Mouse (Mus musculus) heart, embryonic 13.5 days (tissue): ENCODE results near the gene Wdr95. TPM values are rescaled to one million over a fixed set of nuclear protein-coding genes. Genes with fewer than 3 reads are reported as not detected.
A peak's percentile ranks its signal among the peaks of the same experiment; 100 is the strongest.

Source experiments
- ATAC-seq: fragments of 200-750 bp; cut with Nextera tagmentation; 2 replicates; pipeline ENCODE4 v1.8.0; 2017; ENCODE audit warnings: moderate TSS enrichment; ENCODE audit not compliant: insufficient number of reproducible peaks, low FRiP score, low TSS enrichment; ENCODE audit errors: extremely low read depth
- H3K27ac ChIP-seq: fragments of 300-500 bp; sonication (generic); replicated peaks from 2 replicates; pipeline ENCODE4 v1.5.1; 2015; ENCODE audit warnings: moderate library complexity, mild to moderate bottlenecking, inconsistent platforms
- H3K27me3 ChIP-seq: fragments of 300-500 bp; sonication (generic); replicated peaks from 2 replicates; pipeline ENCODE4 v1.6.1; 2015; ENCODE audit warnings: mild to moderate bottlenecking, inconsistent platforms
- H3K36me3 ChIP-seq: fragments of 300-500 bp; sonication (generic); 2 replicates; pipeline ENCODE4 v1.6.1; 2015; ENCODE audit warnings: mild to moderate bottlenecking, inconsistent platforms
- H3K4me1 ChIP-seq: fragments of 300-500 bp; sonication (generic); 2 replicates; pipeline ENCODE4 v1.6.1; 2015; ENCODE audit warnings: inconsistent platforms
- H3K4me2 ChIP-seq: fragments of 300-500 bp; sonication (generic); 2 replicates; pipeline ENCODE4 v1.6.1; 2015; ENCODE audit warnings: inconsistent platforms, mild to moderate bottlenecking, moderate library complexity
- H3K4me3 ChIP-seq: fragments of 300-500 bp; sonication (generic); 2 replicates; pipeline ENCODE4 v1.5.1; 2015; ENCODE audit warnings: moderate library complexity, mild to moderate bottlenecking, inconsistent platforms
- H3K9ac ChIP-seq: fragments of 300-500 bp; sonication (generic); 2 replicates; pipeline ENCODE4 v1.6.1; 2015; ENCODE audit warnings: inconsistent platforms, mild to moderate bottlenecking, moderate library complexity
- H3K9me3 ChIP-seq: fragments of 300-500 bp; sonication (generic); 2 replicates; pipeline ENCODE4 v1.6.1; 2016; ENCODE audit warnings: inconsistent platforms
- WGBS: fragments of 180-500 bp; shearing (Covaris S2); methylation state at CpG from one replicate; pipeline ENCODE4 v1.1.7; 2015; ENCODE audit warnings: mixed read lengths; 5-methylcytosine and 5-hydroxymethylcytosine counted together
- polyA plus RNA-seq: library from polyadenylated mRNA; unstranded; fragments of >200 nt; fragmentation: Nextera tagmentation; extraction: Ambion mirVana; gene quantifications from 2 replicates; pipeline ENCODE4 v1.2.1, GENCODE M21; 2015

The Wdr95 gene
- not detected in 2 replicates for polyA plus RNA-seq

- WGBS = 37% methylated on average over 29 of the region's 29 CpGs
- no peaks in the 10 kb centered on the region for H3K36me3 ChIP-seq
- peak within 1 kb of the TSS; percentile 54 for H3K4me2 ChIP-seq
- no peak for ATAC-seq
- H3K4me3 ChIP-seq = peak within 1 kb of the TSS; percentile 3; the same call in 1 of the 2 replicates
- peaks cover 39% of the 10 kb centered on the region for H3K4me1 ChIP-seq
- peaks cover 4% of the 10 kb centered on the region for H3K27me3 ChIP-seq
- H3K9me3 ChIP-seq = peaks cover 3% of the 10 kb centered on the region; the same call in 1 of the 2 replicates
- no peak within 1 kb of the TSS for H3K27ac ChIP-seq
- H3K9ac ChIP-seq = 0 out of 2 replicates have a peak within 1 kb of the TSS, but pooled peaks have one; percentile 38
These were observed at the start of gene Wdr95 for GRCm38 (mm10) chr5:149527999-149528729. Gene Wdr95 (plus strand): TSS chr5:149528679.

- Histone ChIP-seq H3K4me2 (no peak overlapping the region), H3K4me3 (no peak overlapping the region), H3K27ac (no peak overlapping the region), H3K9me3 (no peaks in the 10 kb centered on the region), H3K27me3 (no peaks in the 10 kb centered on the region), H3K36me3 (no peaks in the 10 kb centered on the region), H3K9ac (no peak overlapping the region), H3K4me1 (no peaks in the 10 kb centered on the region)
- WGBS = 88% methylated on average over 7 of the region's 7 CpGs
- no peak for ATAC-seq
These were observed 46.6 kb upstream of the Wdr95 start for GRCm38 (mm10) chr5:149481920-149482319.

- no peak overlapping the region for H3K27ac ChIP-seq
- no peak for ATAC-seq
- 58% methylated on average over 12 of the region's 12 CpGs for WGBS
- H3K27me3 ChIP-seq = no peaks in the 10 kb centered on the region
- no peaks in the 10 kb centered on the region for H3K9me3 ChIP-seq
- H3K4me3 ChIP-seq = no peak overlapping the region
- H3K36me3 ChIP-seq = no peaks in the 10 kb centered on the region
- H3K4me1 ChIP-seq = no peaks in the 10 kb centered on the region
- no peak overlapping the region for H3K4me2 ChIP-seq
- H3K9ac ChIP-seq = no peak overlapping the region
These were observed 45.0 kb upstream of the Wdr95 start for GRCm38 (mm10) chr5:149483321-149484052.

GRCm38 (mm10) chr5:149484270-149484669 lies 44.2 kb upstream of the Wdr95 start:
- Histone ChIP-seq H3K9me3 (no peaks in the 10 kb centered on the region), H3K27me3 (no peaks in the 10 kb centered on the region), H3K9ac (no peak overlapping the region), H3K4me2 (no peak overlapping the region), H3K27ac (no peak overlapping the region), H3K4me3 (no peak overlapping the region), H3K36me3 (no peaks in the 10 kb centered on the region), H3K4me1 (no peaks in the 10 kb centered on the region)
- WGBS = 58% methylated on average over 12 of the region's 12 CpGs
- ATAC-seq = no peak

GRCm38 (mm10) chr5:149485447-149485846 lies 43.0 kb upstream of the Wdr95 start:
- Histone ChIP-seq H3K4me1 (no peaks in the 10 kb centered on the region), H3K9ac (no peak overlapping the region), H3K4me2 (no peak overlapping the region), H3K27me3 (0 out of 2 replicates have a peak, but pooled peaks cover 4% of the 10 kb centered on the region), H3K27ac (no peak overlapping the region), H3K9me3 (no peaks in the 10 kb centered on the region), H3K36me3 (no peaks in the 10 kb centered on the region), H3K4me3 (no peak overlapping the region)
- WGBS = 83% methylated on average over 6 of the region's 6 CpGs
- no peak for ATAC-seq

- no peak overlapping the region for H3K9ac ChIP-seq
- H3K36me3 ChIP-seq = no peaks in the 10 kb centered on the region
- peaks cover 6% of the 10 kb centered on the region; the same call in 1 of the 2 replicates for H3K4me1 ChIP-seq
- no peak overlapping the region for H3K27ac ChIP-seq
- no peak overlapping the region for H3K4me2 ChIP-seq
- H3K9me3 ChIP-seq = no peaks in the 10 kb centered on the region
- H3K27me3 ChIP-seq = 0 out of 2 replicates have a peak, but pooled peaks cover 4% of the 10 kb centered on the region
- H3K4me3 ChIP-seq = no peak overlapping the region
- no peak for ATAC-seq
- WGBS = 35% methylated on average over 11 of the region's 11 CpGs
These were observed 40.0 kb upstream of the Wdr95 start for GRCm38 (mm10) chr5:149488360-149489021.

GRCm38 (mm10) chr5:149489136-149489535 lies 39.3 kb upstream of the Wdr95 start:
- Histone ChIP-seq H3K4me2 (no peak overlapping the region), H3K4me3 (no peak overlapping the region), H3K9ac (no peak overlapping the region), H3K36me3 (no peaks in the 10 kb centered on the region), H3K9me3 (no peaks in the 10 kb centered on the region), H3K27me3 (0 out of 2 replicates have a peak, but pooled peaks cover 4% of the 10 kb centered on the region), H3K4me1 (peaks cover 6% of the 10 kb centered on the region; the same call in 1 of the 2 replicates), H3K27ac (no peak overlapping the region)
- 80% methylated on average over 11 of the region's 11 CpGs for WGBS
- ATAC-seq = no peak

GRCm38 (mm10) chr5:149490275-149490674 lies 38.2 kb upstream of the Wdr95 start:
- Histone ChIP-seq H3K9me3 (no peaks in the 10 kb centered on the region), H3K36me3 (no peaks in the 10 kb centered on the region), H3K27me3 (0 out of 2 replicates have a peak, but pooled peaks cover 4% of the 10 kb centered on the region), H3K9ac (no peak overlapping the region), H3K4me2 (no peak overlapping the region), H3K27ac (no peak overlapping the region), H3K4me3 (no peak overlapping the region), H3K4me1 (peaks cover 6% of the 10 kb centered on the region; the same call in 1 of the 2 replicates)
- no peak for ATAC-seq
- WGBS = 53% methylated on average over 15 of the region's 15 CpGs

GRCm38 (mm10) chr5:149495655-149496054 lies 32.8 kb upstream of the Wdr95 start:
- Histone ChIP-seq H3K4me2 (no peak overlapping the region), H3K9me3 (no peaks in the 10 kb centered on the region), H3K9ac (no peak overlapping the region), H3K4me1 (peaks cover 13% of the 10 kb centered on the region), H3K4me3 (no peak overlapping the region), H3K27me3 (peaks cover 6% of the 10 kb centered on the region; the same call in 1 of the 2 replicates), H3K27ac (no peak overlapping the region), H3K36me3 (no peaks in the 10 kb centered on the region)
- no peak for ATAC-seq
- WGBS = 54% methylated on average over 6 of the region's 6 CpGs

- no peaks in the 10 kb centered on the region for H3K9me3 ChIP-seq
- ATAC-seq = no peak
- H3K27me3 ChIP-seq = peaks cover 6% of the 10 kb centered on the region; the same call in 1 of the 2 replicates
- no peak overlapping the region for H3K4me3 ChIP-seq
- no peak overlapping the region for H3K4me2 ChIP-seq
- H3K9ac ChIP-seq = no peak overlapping the region
- WGBS = 74% methylated on average over 12 of the region's 12 CpGs
- peaks cover 13% of the 10 kb centered on the region for H3K4me1 ChIP-seq
- no peaks in the 10 kb centered on the region for H3K36me3 ChIP-seq
- no peak overlapping the region for H3K27ac ChIP-seq
These were observed 31.9 kb upstream of the Wdr95 start for GRCm38 (mm10) chr5:149496401-149497066.
